Mouse (Mus musculus): ENCODE measurements at regions not wholly inside any gene's neighbourhood (a gene's known extent, or its start where the extent isn't known, plus 50 kb on each side); places are given as distances from the start of the nearest gene placed in this dataset.
"Not testable (repeated sequence)": the region's sequence is repeated elsewhere in the genome, so short reads cannot be mapped to it uniquely, and the experiment has no call there.

DNA sequence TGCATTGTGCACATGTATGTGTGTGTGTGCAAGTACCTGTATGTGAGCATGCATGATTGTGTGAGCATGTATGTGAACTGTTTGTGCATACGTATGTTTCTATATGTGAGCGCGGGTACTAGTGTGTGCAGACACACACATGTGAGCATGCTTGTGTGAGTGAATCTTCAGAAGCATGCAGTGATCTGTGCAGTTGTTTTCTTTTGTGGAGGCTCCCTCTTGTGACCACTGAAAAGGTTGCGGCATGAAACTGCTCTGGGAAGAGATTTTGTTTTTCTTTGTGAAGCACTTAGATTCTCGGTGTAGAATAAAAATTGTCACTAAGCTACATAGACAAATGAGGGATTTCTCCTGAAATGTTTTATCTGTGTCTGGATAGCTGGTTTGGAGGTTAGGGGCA, 189.2 kb upstream of the Rapgef5 start:
- not testable (repeated sequence) for DNase-seq (ENCODE audit: low spot score in 2 of 2)

- no peak for DNase-seq (ENCODE audit: low spot score in 2 of 2)
These were observed 185.9 kb upstream of the Rapgef5 start for GRCm38 (mm10) chr12:117330418-117330817.

DNA sequence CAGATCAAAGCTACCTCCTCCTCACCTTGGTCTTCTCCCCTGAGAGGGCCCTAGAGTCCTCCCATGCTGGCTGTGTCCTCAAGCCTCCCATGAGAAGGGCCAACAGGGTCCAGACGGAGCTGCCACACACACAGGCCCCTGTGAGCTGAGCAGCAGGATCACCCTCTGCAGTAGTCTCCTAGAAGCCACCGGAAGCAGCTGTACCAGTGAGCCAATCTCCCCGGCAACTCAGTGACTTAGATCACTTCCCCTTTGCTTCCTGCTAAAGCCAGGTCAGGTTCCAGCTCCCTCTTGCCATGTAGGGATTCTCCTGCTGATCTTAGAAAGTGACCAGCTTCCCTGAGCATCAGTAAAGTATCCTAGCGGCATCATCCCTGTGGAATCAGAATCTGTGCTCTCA, 179.4 kb upstream of the Rapgef5 start:
- no peak for DNase-seq (ENCODE audit: low spot score in 2 of 2)

DNA sequence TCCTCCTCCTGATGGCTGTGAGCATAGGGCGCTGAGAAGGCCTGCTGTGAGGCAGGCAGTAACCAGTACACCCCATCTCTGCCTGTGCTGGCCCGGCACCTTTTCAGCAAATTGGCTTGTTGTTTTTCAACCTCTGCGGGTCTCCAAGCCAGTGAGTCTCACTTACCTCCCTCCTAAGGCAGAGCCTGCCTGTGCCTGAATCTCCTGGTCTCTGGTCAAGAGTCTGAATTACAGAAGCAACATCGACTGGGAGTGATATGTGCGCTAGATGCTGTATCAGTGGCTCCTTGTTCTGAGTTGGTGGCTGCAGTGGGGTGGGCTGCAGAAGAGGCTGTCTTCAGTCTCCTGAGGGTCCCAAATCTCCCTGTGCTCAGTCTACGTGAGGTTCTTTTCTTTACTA, 174.0 kb upstream of the Rapgef5 start:
- DNase-seq (ENCODE audit: low spot score in 2 of 2): no peak

DNA sequence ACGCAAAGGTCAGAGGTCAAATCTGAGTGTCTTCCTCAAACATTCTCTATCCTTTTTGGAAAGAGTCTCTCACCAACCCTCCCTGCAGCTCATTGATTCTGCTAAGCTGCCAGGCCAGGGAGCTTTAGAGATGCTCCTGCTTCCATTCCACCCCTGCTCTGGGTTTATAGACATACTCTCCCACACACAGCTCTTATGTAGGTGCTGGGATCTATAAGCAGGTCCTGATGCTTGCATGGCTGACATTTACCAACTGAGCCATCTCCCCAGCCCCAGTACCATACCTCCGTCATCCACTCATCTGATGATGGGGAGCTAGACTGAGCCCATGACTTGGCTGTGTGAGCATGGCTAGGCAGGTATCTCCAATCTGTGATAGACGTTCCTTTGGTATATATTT, 173.2 kb upstream of the Rapgef5 start:
- DNase-seq (ENCODE audit: low spot score in 2 of 2): no peak

DNA sequence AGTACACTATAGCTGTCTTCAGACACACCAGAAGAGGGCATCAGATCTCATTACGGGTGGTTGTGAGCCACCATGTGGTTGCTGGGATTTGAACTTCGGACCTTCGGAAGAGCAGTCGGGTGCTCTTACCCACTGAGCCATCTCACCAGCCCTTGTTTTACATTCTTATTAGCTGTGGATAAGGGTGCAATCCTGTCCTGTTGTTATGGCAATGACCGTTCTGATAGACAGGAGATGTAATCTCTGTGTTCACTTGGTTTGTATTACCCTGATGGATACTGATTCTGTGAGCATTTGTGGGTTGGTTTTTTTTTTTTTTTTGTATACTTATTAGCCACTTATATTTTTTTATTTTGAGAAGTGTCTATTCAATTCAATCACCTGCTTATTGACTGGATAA, 172.7 kb upstream of the Rapgef5 start:
- DNase-seq (ENCODE audit: low spot score in 2 of 2): not testable (repeated sequence)

GRCm38 (mm10) chr12:117344266-117345087, 171.8 kb upstream of the Rapgef5 start:
- DNase-seq (ENCODE audit: low spot score in 2 of 2): peak; percentile 43 to 49

DNA sequence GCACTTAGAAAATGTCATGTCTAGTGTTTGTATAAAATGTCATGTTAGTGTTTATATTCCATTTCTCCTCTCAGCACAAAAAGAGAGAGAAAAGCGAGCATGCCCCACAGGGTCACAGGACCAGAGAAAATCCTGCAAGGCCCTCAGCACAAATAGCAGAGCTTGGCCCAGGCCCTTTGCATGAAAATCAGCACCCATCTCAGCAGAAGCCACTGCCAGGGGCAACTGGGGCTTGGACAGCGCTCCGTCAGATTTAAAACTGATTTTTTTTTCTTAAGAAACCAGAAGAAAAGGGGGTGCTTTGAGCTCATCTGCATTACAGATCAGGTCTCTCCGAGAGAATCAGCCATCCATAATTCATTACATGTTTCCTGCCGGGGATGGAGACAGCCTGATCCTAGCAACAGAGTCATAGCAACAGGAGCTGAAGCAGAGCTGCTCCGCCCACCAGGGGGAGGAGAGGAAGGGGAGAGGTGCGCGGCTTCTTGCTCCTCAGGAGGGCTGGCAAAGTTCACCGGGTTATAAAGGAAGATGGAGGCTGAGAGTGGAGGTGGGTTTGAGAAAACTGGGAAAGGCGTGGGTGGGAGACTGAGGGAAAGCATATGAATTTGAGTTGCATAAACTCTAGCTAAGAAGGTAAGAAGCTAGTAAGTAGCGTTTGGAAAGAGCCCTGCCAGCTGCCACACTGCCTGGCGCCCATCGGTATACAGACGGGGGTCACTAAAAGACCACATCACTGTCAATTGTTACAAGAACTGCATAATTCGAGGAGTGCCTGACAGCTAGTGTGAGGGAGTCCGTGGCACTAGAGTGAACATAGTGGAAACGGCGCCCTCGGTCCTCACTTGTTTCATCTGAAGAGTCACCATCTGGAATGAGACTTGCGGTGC, 170.9 kb upstream of the Rapgef5 start:
- peak; percentile 77 to 84 for DNase-seq (ENCODE audit: low spot score in 2 of 2)

DNA sequence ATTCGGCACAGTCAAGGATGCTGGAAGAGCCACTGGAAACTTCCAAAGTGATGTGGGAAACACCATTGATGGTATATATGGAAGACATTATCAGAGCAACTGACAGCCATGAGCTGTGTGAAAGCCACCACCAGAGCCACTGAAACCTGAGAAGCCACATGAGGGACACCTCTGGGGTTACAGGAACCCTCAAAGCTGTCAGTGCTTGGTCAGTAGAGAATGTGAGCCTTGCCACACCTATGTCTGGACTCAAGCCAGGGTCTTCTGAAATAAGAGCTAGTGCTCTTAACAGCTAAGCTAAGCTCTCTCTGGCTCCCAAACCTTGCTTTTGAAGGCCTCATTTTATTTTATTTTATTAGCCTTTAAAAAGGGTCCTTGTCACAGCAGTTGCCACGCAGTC, 170.2 kb upstream of the Rapgef5 start:
- no peak for DNase-seq (ENCODE audit: low spot score in 2 of 2)

GRCm38 (mm10) chr12:117347135-117347534, 169.1 kb upstream of the Rapgef5 start:
- DNase-seq (ENCODE audit: low spot score in 2 of 2): no peak

DNA sequence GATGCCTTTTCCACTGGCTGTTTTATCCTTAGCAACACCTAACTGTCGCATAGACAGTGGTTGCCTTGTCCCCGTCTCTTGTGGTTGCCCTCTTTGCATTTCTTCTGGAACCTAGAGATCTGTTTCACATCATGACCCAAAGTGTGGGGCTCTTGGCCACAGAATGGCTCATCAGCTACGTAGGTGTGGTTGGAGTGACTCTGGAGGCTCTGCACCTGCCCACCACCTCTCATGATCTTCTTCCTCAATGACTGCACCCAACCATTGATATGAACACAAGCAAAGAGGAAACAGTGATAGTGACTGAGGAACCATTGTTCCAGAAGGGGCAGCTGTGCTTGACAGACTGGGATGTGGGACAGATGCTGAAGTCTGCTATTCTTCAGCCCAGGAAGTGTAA, 167.8 kb upstream of the Rapgef5 start:
- DNase-seq (ENCODE audit: low spot score in 2 of 2): no peak

- no peak for DNase-seq (ENCODE audit: low spot score in 2 of 2)
These were observed 164.4 kb upstream of the Rapgef5 start for GRCm38 (mm10) chr12:117351900-117352299.

GRCm38 (mm10) chr12:117352511-117352910, 163.8 kb upstream of the Rapgef5 start:
- DNase-seq (ENCODE audit: low spot score in 2 of 2): no peak

GRCm38 (mm10) chr12:117352938-117353337, 163.3 kb upstream of the Rapgef5 start:
- peak in 1 of 2 experiments; percentile 34 for DNase-seq (ENCODE audit: low spot score in 2 of 2)

DNA sequence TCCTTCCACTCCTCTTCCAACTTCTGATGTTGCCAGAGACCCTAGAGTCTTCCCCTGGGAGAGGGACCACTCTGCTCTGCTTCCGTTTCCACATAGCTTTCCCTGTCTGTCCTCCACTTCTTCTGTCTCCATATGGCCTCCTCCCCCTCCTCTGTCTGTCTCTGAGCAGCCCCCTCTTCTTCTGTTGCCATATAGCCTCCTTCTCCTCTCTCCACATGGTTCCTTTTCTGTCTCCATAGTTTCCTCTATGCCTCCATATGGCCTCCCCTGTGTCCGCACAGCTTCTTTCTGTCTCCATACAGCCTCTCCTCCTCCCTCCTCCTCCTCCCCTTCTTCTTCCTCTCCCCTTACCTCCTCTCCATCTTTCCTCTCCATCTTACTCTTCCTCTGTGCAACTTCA, 158.5 kb upstream of the Rapgef5 start:
- no peak for DNase-seq (ENCODE audit: low spot score in 2 of 2)

DNA sequence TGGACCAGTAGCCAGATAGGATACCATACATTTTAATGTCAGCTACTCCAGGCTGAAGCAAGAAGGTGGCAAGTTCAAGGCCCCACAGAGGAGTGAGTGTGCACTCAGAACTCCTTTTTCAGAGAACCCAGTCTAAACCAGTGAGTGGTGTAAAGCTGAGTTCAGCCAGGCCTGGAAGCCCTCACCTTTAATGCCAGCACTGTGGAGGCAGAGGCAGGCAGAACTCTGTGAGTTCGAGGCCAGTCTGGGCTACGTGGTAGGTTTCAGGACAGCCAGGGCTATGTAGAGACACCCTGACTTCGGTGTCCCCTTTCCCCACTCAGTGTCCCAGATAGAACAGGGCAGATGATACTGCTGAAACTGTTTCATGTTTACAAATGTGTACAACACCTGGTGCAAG, 157.4 kb upstream of the Rapgef5 start:
- DNase-seq (ENCODE audit: low spot score in 2 of 2): no peak

DNA sequence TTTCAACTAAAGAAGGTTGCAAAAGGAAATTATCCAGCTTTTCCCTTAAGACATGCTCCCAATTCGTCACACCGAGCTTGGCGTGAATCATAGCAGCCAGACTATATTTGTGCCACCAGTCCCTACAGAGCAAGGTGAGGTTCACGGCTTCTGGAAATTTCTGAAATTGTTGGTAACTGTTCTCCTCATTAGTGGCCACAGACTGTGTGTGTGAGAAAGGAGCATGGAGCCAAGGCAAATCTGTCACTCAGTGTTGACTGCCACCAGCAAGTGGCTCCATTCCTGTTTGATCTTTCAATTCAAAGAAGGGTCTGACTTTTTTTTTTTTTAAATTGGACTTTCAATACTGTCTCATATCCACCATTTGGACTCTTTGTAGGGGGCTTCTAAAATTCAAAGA, 156.1 kb upstream of the Rapgef5 start:
- no peak for DNase-seq (ENCODE audit: low spot score in 2 of 2)

- no peak for DNase-seq (ENCODE audit: low spot score in 2 of 2)
These were observed 154.5 kb upstream of the Rapgef5 start for GRCm38 (mm10) chr12:117361826-117362225.

- not testable (repeated sequence) for DNase-seq (ENCODE audit: low spot score in 2 of 2)
These were observed 152.8 kb upstream of the Rapgef5 start for GRCm38 (mm10) chr12:117363457-117363856.

DNA sequence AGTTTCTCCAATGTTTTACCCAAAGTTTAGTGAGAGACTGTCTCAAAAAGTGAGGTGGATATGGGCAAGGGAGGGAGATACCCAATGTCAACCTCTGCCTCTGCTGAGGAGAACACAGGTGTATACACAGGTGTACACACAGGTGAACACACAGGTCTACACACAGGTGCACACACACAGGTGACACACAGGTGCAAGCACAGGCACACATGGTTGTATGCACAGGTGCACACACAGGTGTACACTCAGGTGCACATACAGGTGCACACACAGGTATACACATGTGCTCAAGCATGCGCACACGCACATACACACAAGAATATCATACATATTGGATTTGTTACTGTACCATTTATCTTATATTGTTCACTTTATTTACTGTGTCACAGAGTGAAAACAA, 151.1 kb upstream of the Rapgef5 start:
- DNase-seq (ENCODE audit: low spot score in 2 of 2): no peak

- DNase-seq (ENCODE audit: low spot score in 2 of 2): no peak
These were observed 150.4 kb upstream of the Rapgef5 start for GRCm38 (mm10) chr12:117365876-117366275.

GRCm38 (mm10) chr12:117378297-117378887, 137.9 kb upstream of the Rapgef5 start:
- DNase-seq (ENCODE audit: low spot score in 2 of 2): no peak

All from right cerebral cortex, adult 2 months (tissue).